Mouse (Mus musculus): ENCODE measurements around the gene Sfxn5.

The Sfxn5 gene

DNA sequence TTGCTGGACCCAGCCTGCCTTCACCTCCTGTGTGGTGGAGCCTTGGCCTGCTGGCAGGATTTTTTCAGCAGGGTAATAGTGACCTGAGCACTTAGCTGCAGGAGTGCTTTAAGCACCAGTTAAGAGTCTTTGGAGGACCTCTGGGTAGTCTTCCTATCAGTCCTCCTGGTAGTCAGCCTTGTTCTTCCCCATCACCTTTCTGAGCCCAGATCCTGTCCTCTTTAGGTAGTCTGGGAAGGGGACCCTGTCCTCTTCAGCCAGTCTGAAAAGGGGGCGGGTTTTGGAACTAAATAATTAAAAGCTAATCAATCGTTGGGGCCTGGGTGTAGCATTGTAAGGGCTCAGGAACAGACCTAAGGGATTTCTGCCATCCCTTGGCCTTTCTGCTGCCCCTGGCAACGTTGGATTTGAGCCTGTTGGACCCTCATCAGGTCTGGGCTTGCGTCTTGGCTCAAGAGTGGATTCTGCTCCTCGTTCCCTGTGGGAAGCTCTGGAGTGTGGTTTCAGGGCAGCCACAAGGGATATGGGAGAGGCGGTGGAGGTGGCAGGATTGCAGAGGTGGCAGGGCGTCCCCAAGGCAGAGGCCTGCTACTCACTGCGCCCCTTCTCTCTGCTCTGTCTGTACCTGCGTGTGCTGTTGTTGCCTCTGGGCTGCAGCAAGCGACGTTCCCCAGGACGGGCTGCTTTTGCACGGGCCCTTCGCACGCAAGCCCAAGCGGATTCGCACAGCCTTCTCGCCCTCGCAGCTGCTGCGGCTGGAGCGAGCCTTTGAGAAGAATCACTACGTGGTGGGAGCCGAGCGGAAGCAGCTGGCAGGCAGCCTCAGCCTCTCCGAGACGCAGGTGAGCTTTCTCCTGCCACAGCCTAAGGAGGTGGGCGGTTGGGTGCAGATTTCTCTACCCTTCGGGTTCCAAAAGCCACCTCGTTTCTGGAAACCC, 139.6 kb downstream of the Sfxn5 start:
- no peak for DNase-seq (ENCODE audit: low read depth, low spot score)

DNA sequence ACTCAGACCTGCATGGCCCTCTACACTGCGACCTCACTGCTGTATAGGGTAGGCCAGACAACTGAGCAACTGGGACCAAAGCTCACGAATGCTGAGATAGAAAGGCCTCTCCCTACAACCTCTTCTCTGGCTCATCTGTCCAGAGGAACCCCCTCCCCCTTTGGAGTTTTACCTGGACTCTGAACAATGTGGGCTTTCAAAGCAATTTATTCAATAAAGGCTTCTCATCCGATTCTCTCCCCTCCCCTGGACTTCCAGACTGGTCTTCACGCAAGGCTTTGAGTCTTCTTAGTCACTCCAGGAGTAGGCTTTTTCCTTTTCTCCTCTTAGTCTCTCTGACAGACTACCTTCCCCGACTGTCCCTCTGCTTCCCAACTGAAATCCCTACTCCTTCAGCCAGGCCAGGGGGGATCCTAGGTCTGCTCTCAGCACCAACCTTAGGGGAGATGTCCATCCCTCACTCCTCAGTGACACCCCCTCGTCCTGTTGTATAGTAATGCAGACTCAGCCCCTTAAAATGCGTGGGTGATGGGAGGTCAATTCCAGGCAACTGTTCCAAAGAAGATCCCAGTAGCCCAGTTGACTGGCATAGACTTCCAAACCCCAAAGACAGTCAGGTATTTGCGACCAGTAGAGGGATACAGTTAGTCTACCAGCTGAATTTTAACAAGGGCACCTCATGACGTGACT, 141.3 kb downstream of the Sfxn5 start:
- no peak for DNase-seq (ENCODE audit: low read depth, low spot score)

DNA sequence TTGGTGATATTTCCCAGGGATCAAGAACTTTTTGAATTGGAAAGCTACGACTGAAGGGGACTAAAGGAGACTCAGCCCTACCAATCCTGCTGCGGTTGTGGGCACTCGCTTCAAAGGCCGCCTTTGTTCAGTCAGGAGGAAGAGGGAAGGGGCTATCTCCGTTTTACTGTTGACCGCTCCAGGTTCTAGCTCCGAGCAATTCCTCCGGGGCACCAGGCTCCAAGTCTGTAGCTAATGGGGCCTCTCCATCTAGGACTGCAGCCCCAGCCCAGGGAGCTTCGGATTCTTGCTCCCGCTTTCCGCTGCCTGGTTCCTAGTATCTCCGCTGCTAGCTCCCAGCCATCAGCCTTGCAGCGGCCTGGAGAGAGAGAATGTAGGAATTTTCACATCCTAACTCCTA, 142.6 kb downstream of the Sfxn5 start:
- DNase-seq (ENCODE audit: low read depth, low spot score) = no peak

DNA sequence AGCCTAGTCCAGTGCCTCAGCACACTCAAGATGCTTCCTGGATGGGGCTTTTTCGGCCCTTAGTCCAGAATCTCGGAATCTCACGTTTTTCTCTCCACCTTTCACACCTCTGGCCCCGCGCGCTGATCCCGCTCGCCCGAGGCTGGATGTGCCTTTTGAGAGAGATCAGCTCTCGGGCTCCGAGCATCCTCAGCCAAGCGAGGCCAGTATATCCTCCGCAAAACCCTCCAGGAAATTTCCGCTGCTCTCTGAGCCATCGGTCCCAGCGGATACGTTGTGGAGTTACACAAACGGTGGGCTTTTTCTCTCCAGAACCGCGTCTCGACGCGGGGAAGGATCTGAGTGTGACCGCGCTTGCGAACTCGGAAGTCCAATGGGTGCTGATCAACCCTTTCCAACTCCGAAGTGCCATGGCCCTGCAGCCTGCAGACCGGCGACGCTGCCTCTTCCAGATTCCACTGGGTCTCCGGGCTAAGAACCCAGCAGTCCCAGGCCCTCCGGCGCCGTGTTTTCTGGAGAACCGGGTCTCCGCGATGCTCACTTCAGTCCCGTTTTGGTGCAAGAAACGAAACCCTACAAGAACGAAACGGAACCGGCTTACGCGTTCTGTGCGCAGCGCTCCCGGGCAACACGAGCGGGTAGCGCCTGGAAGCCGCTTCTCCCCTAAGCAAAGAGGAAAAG, 143.2 kb downstream of the Sfxn5 start:
- no peak for DNase-seq (ENCODE audit: low read depth, low spot score)

DNA sequence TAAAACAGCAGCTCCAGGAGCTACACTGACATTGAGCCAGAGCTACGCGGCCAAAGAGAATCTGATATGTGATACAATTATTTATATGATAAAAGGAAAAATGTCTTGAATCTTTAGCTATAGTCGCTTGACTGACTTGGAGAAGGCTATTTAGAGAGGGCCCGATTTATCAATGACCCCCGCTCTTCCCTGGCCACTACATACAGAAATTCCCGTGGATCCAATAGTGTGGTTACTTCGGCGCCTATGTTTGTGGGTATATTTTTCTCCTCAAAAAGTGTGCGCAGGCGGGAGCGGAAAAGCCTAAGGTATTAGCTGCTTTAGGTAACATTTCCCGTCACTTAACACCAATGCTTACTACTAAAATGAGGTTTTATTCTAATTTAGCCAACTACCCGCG, 143.9 kb downstream of the Sfxn5 start:
- DNase-seq (ENCODE audit: low read depth, low spot score) = no peak

DNA sequence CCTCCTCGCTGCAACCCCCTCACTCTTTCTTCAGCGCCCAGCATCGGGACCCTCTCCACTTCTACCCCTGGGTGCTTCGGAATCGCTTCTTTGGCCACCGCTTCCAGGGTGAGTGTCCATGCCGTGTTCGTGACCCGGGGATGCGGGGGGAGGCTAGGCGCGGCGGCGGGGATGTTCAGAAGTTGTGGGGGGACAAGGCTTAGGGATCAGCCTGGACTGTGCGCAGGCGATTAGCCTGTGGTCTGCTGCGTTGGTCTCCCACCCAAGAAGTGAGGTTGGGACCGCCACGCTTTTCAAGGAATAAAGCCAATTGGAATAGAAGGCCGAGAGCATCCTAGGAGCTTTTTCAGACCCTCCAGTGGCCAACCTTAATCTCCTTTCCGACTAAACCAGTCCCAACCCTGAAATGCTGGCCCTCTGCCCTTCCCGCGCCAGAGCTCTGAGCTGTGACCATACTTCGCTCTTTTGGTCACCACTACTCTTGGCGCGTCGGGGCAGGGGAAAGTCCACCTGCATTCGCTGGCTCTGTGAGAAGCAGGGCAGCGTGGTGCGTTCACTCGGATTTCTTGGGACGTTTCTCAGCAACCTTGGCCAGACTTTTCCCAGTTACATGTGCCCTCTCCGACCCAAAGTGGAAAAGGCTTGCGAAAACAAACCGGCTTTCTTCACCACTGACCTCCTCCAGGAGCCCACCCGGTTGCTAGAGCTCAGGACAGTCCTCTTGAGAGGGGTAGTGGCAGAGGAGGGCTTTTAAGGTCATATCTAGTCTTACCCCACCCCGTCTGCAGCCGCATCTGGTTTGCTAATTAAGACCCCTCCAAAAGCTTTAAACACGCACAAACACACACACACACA, 144.7 kb downstream of the Sfxn5 start:
- no peak for DNase-seq (ENCODE audit: low read depth, low spot score)

DNA sequence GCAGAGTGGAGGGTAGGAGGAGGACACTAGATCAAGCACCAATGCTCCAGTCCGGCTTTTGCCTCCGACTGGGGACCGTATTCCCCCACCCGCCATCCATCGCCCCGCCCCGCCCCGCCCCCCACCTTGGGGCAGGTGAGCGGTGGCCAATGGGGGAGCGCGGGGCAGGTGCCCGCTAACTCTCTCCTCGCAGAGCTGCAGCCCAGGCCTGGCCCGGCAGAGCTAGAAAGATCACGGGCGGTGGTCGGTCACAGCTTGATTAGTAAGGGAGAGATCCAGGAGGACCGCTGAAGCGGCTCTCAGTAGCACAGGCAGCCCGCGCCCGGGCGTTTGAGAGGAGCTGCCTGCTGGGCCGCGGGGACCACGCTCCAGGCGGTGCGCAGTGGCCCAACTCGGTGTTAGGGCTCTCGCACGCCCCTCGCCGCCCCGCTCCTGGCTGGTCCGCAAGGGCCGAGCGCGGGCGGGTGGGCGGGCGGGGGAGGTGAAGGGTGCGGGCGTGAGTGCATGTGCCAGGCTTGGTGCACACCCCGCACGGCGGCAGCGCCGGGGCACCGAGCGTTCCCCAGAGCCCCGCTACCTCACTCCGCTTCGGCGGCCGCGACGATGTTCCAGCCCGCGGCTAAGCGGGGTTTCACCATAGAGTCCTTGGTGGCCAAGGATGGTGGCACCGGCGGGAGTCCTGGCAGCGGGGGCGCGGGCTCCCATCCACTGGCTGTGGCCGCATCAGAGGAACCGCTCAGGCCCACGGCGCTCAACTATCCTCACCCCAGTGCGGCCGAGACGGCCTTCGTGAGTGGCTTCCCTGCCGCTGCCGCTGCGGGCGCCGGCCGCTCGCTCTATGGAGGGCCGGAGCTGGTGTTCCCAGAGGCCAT, 145.6 kb downstream of the Sfxn5 start, which contains the start of gene Emx1:
Gene Emx1 (plus strand): TSS at position 99 of the 872 bp plus-strand sequence.
- DNase-seq (ENCODE audit: low read depth, low spot score) = no peak

DNA sequence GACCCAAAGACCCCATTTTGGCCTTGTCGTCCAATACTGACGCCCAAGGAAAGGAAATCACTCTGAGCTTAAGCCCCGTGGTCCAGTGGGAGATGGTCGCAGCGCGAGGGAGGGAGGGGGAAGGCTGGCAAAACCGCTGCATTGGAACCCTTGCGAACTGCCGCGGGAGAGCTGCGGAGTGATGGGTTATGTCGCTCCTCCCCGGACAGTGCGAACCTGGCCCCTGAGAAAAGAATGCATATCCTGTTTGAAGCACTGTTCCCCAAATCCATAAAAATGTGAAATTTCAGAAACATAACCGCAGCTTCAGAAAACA, 146.5 kb downstream of the Sfxn5 start:
- no peak for DNase-seq (ENCODE audit: low read depth, low spot score)

DNA sequence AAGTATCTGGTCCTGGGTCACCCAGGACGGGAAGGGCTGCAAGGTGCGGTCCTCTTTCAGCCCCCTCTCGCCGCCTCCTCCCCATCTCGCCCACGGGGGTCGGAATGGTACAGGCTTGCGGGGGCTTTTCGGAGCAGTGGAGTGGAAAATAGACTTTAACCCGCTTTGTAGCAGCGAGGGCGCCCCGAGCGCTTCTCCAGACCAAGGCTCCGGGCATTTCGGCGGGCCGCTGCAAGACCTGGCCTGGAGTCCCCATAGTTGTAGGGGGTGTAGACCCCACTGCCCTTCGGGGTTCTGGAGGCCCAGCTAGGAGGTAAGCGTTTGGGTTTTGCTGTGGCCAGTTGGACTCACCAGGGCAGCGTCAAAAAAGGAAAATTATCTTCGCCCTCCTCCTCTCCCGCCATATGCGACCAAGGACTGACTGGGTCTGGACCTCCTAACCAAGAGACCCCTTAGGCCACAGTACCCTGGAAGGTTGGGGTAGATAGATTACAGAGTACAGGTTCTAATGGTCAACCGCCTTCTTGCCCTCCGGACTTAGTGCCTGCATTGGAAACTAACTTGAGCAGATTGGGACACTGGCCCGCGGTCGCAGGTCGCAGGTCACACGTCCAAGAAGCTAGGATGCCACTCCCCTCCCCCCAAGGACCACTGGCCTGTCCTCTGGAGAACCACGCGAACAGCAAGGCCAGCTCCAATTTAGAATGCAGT, 147.0 kb downstream of the Sfxn5 start:
- DNase-seq (ENCODE audit: low read depth, low spot score) = no peak

DNA sequence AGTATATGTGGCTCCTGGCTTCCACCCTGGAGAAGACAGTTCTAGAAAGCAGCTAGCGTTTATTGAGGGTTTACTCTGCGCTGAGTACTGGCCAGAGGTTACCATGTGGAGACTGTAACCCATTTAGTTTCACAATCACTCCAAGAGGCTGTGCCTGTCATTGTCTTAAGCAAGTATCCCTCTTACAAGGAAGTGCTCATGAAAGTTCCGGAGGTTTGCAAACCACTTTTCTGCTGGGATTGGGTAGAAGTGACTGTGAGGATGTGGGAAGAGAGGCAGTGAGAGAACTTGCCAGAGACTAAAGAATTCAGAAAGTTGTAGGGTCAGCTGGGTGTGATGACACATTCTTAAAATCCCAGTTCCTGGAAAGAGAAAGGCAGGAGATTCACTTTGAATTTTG, 149.3 kb downstream of the Sfxn5 start:
- DNase-seq (ENCODE audit: low read depth, low spot score) = no peak

DNA sequence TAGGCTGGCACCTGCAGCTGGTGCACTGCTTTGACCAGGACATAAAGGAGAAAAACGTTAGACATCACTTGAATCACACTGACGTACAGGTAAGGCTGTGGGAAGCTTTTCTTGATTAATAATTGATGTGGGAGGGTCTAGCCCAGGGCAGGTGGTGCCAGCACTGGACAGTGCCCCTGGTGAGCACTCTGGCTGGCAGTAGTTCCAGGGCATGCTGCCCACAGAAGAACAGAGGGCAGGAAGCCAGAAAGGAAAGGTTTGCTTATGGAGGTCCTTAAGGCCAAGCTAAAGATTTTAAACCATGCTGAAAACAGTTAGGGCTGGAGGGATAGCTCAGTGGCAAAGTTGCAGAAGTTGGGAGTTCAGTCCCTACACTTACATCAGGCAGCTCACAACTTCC, 153.2 kb downstream of the Sfxn5 start:
- DNase-seq (ENCODE audit: low read depth, low spot score) = no peak

DNA sequence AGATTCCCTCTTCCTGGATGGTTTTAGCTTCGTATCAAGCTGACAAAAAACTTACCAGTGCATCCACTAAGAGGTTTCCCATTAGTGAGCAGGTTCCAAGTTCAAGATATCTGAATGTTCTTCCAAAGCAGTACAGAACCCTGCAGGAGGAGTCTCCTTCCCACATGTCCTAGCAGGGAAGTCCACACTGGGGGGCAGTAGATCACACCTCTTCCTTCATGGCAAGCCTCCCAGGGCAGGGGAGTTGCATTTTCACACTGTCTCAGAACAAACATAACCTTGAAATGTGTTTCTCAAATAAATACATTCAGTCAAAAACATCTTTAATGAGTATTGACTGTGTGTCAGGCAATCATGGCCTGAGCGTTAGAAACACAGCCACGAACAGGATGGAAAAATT, 153.7 kb downstream of the Sfxn5 start:
- no peak for DNase-seq (ENCODE audit: low read depth, low spot score)

DNA sequence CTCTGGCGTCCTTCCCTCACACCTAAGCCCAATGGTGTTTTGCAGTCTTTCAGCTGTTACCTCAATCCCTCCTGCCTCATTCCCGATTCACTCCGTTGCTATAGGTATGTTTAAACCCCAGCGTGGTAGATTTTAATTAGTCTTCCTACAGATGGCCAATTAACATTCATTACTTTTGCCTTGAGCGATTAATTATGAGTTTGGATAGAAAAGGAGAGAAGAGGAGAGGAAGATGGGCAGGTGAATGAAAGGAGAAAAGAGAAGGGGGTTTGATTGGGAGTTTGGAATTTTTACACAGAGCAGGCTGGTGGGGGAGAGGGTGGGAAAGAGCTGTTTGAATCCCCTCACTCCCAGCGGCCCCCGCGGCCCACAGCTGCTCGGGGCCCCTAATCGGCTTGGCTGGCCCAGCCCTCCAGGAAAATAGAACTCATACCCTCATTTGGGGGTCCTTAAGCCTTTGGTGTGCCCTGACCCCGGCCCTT, 167.7 kb downstream of the Sfxn5 start:
- no peak for DNase-seq (ENCODE audit: low read depth, low spot score)

Data from CD4-positive helper T cell, adult 2 months (primary cell).